Mouse (Mus musculus): Measurements from ENCODE around the gene Gm30191.
A peak's percentile ranks its signal among the peaks of the same experiment; 100 is the strongest.

Gene Gm30191

DNA sequence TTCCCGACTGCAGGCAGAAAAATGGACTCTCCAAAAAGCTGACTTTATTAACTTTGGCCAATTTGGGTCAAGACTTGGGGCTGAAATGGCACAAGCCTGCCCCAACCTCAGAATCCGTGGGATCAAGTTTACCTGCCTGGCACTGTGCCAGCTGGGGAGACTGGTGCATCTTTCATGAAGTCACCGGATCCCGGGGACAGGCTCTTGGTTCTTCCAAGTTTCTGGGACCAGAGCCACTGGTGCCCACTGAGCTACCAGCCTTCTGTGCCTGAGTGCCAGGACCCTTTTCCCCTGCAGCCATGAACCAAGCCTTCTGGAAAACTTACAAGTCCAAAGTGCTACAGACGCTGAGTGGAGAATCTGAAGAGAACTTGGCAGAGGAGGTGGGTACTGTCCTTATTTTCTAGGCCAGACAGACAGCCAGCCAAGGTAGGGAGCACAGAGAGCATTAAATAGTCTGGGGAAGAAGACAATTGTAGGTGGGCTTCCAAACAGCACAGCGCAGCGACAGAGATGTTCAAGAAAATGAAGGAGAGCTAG is at the start of gene Gm30191:
Gm30191 (plus strand) TSS at position 217 of the 540 bp plus-strand sequence.
- DNase-seq, result no peak

DNA sequence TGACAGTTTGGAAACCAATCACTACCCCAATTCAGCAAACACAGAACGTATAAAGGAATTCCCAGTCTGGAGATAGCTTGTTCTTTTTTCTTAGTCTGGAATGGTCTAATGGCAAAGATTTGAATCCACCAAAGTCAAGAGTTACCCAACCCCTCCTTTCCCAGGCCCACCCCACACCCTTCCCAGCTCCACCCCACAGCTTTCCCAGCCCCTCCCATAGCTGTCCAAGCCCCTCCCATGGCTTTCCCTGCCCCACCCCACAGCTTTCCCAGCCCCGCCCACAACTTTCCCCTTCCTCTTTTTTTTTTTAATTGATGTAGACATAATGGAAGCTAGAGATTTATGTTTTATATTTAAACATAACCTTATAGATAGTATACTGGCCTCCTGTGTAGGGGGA is 47.4 kb upstream of the Gm30191 start:
- no peak for DNase-seq

DNA sequence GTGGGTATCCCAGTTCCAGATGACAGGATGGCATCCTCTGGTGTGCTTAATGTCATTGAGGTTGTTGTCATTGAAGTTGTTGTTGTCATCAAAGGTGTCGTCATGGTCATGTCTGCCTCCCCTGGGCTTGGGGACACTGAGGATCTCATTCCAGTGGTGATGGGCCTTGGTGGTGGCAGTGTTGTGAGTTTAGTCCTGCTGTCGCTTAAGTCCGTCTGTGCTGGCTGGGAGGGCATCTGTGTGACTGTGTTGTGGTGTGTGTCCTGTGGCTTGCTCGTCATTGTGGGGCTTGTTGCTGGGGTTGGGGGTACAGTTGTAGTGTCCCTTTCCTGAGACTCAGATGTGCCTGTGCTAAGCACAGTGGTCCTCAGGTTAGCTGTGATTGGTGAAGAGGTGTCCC is 43.8 kb upstream of the Gm30191 start, which contains the start of gene Gm7534:
Gm7534 (minus strand) TSS at position 101 of the 400 bp plus-strand sequence.
- DNase-seq, result no peak

- DNase-seq, result no peak
Measured at GRCm38 (mm10) chr4:134203340-134203896, 43.3 kb upstream of the Gm30191 start.

- no peak for DNase-seq
Measured at GRCm38 (mm10) chr4:134206488-134207053, 40.2 kb upstream of the Gm30191 start.

DNA sequence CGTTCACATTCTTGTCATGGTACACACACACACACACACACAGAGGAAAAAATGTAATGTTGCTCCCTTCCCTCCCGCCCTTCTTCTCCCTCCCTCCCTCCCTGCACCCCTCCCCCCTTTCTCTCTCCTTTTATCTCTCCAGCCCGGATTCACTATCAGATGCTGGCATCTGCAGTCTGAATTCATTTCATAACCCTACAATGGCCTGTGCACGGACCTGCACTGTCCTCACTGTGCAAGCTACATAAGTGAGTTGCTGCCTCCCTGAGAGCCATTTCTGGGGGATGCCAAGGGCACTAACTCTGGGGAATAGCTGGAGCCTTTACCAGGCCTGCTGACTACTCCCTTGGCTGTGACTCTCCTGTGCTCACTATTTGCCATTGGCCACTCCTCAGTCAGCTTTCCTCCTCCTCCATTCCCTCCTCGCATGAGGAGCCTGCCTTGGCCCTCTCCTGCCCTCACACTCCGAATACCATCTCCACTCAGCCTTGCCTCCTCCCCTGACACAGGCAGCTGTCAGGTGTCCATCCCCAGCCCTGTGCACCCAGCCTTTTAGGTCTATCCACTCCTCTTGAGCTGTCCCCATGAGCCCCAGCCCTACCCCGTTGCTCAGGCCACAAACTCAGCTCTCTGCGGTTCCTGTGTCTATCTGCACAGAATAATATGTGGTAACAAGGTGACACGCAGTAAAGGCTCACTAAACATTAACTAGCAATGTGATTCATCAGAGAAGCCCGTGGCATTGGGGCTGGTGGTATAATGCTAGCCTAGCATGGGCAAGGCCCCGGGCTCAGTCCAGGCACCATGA is 23.7 kb upstream of the Gm30191 start:
- peak; percentile 60 for DNase-seq

DNA sequence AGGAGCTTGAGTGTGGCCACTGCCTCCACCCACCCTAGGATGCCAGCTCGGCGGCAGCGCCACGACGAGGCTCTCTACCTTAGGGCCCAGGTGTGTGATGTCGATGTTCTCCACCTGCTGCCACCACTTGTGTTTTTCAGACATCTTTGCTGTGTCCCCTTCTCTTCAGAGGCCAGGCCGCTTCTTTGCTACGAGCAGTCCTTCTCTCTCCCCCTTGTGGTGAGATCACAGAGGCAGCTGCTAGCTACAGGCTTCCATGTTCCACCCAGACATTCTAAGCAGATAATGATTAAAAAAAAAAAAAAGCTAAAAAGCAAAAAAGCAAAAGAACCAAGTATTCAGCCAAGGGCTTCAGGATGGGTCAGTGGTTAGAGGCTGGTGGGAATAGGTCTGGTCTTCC is 19.5 kb upstream of the Gm30191 start, which contains the start of gene Catsper4:
Catsper4 (minus strand) TSS at position 190 of the 400 bp plus-strand sequence.
- DNase-seq, result no peak

GRCm38 (mm10) chr4:134230431-134230830 is 16.3 kb upstream of the Gm30191 start:
- no peak for DNase-seq

DNA sequence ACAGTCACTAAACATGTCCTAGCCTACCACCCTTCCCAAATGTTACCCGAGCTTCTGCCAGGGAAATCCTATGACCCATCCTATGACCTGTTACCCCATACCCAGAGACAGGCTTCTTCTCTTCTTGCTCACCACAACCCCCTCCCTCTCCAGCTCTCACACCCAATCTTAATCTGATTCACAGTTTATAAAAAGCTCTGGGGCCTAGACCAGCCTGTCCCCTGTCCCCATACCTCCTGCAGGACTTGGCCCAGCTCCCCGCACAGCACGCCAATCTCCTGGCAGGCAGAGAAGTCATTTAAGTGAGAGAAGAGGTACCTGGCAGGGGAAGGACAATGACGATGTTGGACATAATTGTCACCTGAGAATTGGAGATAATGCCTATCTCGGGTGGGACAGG is 11.9 kb upstream of the Gm30191 start:
- no peak for DNase-seq

GRCm38 (mm10) chr4:134237582-134238278 is 9.0 kb upstream of the Gm30191 start:
- DNase-seq, result no peak

- peak; percentile 97 for DNase-seq
Measured at GRCm38 (mm10) chr4:134238279-134238651, 8.5 kb upstream of the Gm30191 start, which contains the start of gene Cnksr1. Cnksr1 (minus strand) TSS chr4:134238399.

- no peak for DNase-seq
Measured at GRCm38 (mm10) chr4:134238686-134239085, 8.0 kb upstream of the Gm30191 start.

DNA sequence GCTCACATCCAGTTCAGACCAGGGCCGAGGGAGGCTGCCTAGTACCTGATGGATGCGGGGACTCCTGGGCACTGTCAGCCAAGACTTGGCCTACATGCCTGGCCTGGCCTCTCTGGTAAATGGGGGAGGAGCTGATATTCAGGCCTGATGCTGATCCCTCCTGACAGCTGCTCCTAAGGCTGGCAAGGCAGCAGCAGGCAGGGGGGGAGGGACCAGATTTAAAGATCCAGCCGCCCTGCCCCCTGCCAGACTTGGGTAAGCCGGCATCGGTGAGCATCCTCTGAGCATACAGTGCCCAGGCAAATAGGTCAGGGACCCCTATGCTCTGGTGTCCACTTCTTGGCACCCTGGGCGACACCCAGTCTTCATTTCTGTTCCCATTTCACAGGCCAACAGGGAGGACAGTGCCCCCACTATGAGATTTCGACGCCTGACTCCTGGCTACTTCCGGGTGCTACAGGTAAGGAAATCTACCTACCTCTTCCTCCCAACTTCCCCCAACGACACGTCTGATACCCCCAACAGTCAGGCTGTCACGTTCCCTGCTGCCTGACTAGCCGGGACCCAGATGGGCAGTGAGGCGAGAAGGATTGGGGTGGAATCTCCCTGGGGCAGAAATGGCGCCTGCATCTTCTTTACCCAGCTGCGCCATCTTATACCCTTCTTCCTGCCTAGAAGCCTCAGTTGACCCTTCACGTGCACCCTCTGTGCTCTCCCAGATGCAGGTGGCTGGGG is 3.1 kb upstream of the Gm30191 start, which contains the start of gene E130218I03Rik:
E130218I03Rik (plus strand) TSS at position 147 of the 735 bp plus-strand sequence.
- no peak for DNase-seq

DNA sequence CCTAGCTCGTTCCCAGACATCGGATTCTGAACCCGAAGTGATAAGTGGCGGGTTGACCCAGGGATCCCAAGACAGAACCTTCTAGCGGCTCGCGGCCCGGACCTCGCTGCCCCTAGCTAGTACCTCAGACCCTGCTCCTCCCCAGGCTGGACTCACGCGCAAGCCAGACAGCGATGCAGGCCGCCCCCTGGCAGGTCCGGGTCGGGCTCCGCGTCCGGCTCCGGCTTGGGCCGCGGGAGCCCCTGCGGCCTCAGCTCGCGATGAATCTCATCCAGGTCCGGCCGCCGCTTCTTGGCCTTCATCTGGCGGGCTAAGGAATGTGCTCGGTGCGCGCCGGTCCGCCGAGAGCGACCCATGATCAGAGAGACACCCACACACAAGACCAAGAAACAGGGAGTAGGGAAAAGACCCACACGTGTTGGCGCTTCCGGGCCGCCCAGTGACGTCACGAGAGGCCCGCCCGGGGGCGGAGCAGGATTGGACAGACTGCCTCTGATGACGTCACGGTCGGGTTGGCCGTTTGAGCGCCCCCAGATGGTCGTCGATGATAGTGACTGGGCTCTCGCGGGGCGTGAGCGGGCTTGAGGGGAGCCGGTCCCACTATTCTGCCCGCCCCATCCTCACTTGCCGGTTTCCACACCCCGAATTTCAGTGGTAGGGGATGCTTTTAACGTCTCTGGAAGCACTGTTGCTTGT is 1.4 kb upstream of the Gm30191 start, which contains the start of gene Zfp593:
Zfp593 (minus strand) TSS at position 445 of the 696 bp plus-strand sequence.
- peak; percentile 90 for DNase-seq

DNA sequence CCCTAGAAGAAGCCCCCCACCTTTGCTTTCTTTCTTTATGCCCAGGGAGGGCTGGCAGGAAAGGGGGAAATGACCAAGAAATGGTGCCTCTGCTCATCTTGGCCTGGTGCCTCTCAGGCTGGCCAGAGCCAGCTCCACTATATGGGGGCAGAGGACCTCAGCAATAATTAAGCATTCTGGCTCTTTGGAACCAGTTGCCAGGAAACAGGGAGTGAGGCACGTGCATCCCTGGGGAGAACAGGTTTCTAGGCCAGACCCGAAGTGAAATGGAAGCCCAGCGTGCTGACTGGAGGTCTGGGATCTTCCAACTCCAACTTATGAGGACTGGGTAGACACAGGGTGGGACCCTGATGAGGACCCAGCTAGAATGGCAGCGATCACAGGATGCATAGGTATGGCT is 479 bp upstream of the Gm30191 start:
- no peak for DNase-seq

GRCm38 (mm10) chr4:134249651-134250050 is 2.9 kb downstream of the Gm30191 start:
- no peak for DNase-seq

GRCm38 (mm10) chr4:134250116-134250929 is 3.6 kb downstream of the Gm30191 start:
- no peak for DNase-seq

DNA sequence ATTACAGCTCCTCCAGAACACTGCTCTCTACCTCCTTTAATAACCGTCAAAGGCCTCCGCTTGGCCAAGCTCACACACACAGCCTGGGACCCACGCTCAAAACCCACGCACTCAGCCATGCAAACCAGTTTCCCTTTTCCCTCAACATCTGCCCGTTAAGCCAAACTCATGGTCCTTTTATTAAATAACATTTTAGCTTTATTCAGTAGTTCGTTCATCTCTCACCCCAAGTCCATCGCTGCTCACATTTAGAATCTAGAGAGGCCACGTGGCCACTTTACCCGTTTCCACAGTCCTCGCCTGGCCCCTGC is 4.2 kb downstream of the Gm30191 start:
- DNase-seq, result no peak

DNA sequence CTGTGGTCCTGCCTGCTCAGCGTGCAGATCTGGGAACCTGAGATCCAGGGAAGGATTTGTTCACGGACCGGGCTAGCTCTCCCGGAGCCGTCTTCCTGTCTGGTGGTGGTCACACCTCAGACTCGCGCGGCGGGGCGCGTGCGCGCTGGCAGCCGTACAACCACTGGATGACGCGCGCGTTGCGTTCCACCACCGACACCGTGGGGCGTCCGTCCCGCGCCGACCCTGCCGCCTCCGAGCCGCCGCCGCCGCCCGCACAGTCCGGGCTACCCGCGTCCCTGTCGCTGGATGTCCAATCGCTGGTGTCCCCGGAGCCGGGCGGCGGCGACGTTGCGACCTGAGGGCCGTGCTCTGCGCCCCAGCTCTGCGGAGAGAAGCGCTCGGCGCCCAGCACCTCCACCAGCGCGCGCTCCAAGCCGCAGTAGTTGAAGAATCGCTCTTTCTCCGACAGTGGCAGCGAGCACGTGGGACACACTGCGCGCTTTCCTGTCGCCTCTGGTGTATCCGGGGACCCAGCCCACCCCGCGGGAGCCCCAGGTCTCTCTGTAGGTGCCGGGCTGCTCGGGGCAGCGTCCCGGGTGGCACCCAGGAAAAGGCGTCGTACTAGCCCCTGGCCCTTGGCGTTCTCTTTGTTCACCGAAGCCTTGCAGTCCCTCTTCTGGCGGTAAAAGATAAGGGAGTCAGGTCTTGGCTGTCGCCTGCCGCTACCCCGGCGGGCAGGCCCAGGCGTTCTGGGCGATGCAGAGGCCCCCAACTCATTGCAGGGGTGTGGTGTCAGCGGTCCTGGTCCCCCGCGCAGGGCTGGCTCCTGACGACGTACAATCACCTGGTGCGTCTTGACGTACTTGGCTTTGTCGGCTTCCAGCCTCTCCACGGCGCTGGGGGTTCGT is 4.8 kb downstream of the Gm30191 start:
- no peak for DNase-seq
